Mouse (Mus musculus) E14TG2a.4 (cell line): Measurements from ENCODE around the gene Fam216a.

Source experiments
- CTCF ChIP-seq: conservative IDR thresholded peaks from 2 replicates; pipeline ENCODE4 v1.5.1; 2014; ENCODE audit warnings: low read length
- POU5F1 ChIP-seq: IDR thresholded peaks from 2 replicates; pipeline ENCODE4 v1.6.1; 2014; ENCODE audit warnings: low read length, borderline replicate concordance

DNA sequence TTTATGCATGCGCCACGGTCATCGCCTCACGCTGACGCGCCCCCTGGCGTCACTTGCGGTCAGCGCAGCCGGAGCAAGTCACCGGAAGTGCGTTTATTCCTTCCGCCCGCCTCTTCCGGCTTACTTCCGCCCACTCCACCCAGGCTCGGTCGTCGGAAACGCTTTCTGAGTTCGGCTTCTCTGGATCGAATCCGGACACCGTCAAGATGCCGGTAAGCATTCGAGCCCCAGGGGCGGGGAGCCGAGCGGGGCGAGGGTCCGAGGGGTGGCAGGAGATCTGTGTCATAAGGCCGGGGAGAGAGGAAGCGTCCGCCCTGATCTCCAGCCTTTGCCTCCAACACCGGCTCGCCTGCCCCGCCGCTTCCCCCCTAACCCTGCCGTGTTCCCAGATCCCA lies 19.6 kb upstream of the Fam216a start, which contains the start of gene Arpc3:
- peak; percentile 89 for TF ChIP-seq CTCF
- TF ChIP-seq POU5F1, result no peak
